Mouse (Mus musculus) colon, adult 2 months (tissue): Measurements from ENCODE around the gene Phrf1. TPM values are rescaled to one million over a fixed set of nuclear protein-coding genes. Genes with fewer than 3 reads are reported as not detected.

ENCODE experiments used
- polyA plus RNA-seq: library from polyadenylated mRNA; depleted of rRNA; stranded (reverse); fragments of >200 nt; gene quantifications from 2 replicates; pipeline ENCODE4 v1.2.3, GENCODE M21; 2012; rRNA removed

The Phrf1 gene
- polyA plus RNA-seq = 20.1 and 28.0 TPM in 2 replicates

GRCm38 (mm10) chr7:141228279-141229067, at the start of gene Phrf1:
Gene Phrf1, plus strand, starts transcription at chr7:141228784.

GRCm38 (mm10) chr7:141193948-141194347, 34.6 kb upstream of the Phrf1 start, which contains the start of the genes Hras and Lrrc56:
Gene Hras, minus strand, starts transcription at chr7:141194005.
Gene Lrrc56, plus strand, starts transcription at chr7:141194157.

GRCm38 (mm10) chr7:141213605-141214235, 14.9 kb upstream of the Phrf1 start, which contains the start of gene Lmntd2:
Gene Lmntd2, minus strand, starts transcription at chr7:141214080.

GRCm38 (mm10) chr7:141215101-141215879, 13.3 kb upstream of the Phrf1 start, which contains the start of gene Rassf7:
Gene Rassf7, plus strand, starts transcription at chr7:141215860.

GRCm38 (mm10) chr7:141265739-141266561, 37.4 kb downstream of the Phrf1 start, which contains the start of gene Irf7:
Gene Irf7, minus strand, starts transcription at chr7:141266481.

GRCm38 (mm10) chr7:141276546-141276945, 48.0 kb downstream of the Phrf1 start, which contains the start of gene Cdhr5:
Gene Cdhr5, minus strand, starts transcription at chr7:141276786.

GRCm38 (mm10) chr7:141278766-141279590, 50.4 kb downstream of the Phrf1 start, which contains the start of gene Sct:
Gene Sct, minus strand, starts transcription at chr7:141279133.

GRCm38 (mm10) chr7:141291921-141292582, 63.5 kb downstream of the Phrf1 start, which contains the start of gene Drd4:
Gene Drd4, plus strand, starts transcription at chr7:141292006.

Other genes starting within 250 kb of the Phrf1 start
- gene Ifitm3, start 218.0 kb upstream of the Phrf1 start, polyA plus RNA-seq = 135 and 161 TPM in 2 replicates
- 1.1 and 2.9 TPM in 2 replicates for gene Ifitm6, start 210.9 kb upstream of the Phrf1 start, polyA plus RNA-seq
- not detected in 2 replicates for gene Gm17387, start 199.7 kb upstream of the Phrf1 start, polyA plus RNA-seq
- 3.7 and 5.0 TPM in 2 replicates for gene B4galnt4, start 167.7 kb upstream of the Phrf1 start, polyA plus RNA-seq
- gene Pkp3, start 150.6 kb upstream of the Phrf1 start, polyA plus RNA-seq = 141 and 148 TPM in 2 replicates
- 41.9 and 54.5 TPM in 2 replicates for gene Sigirr, start 128.2 kb upstream of the Phrf1 start, polyA plus RNA-seq
- 60.4 and 80.5 TPM in 2 replicates for gene Ano9, start 111.0 kb upstream of the Phrf1 start, polyA plus RNA-seq
- 29.2 and 32.7 TPM in 2 replicates for gene Ptdss2, start 106.4 kb upstream of the Phrf1 start, polyA plus RNA-seq
- gene Rnh1, start 55.9 kb upstream of the Phrf1 start, polyA plus RNA-seq = 140 and 158 TPM in 2 replicates
- gene Hras, start 34.8 kb upstream of the Phrf1 start, polyA plus RNA-seq = 86.0 and 86.1 TPM in 2 replicates
- gene Lrrc56, start 34.6 kb upstream of the Phrf1 start, polyA plus RNA-seq = 11.4 and 11.6 TPM in 2 replicates
- gene Lmntd2, start 14.7 kb upstream of the Phrf1 start, polyA plus RNA-seq = 11.8 and 12.9 TPM in 2 replicates
- gene Rassf7, start 12.9 kb upstream of the Phrf1 start, polyA plus RNA-seq = 224 and 235 TPM in 2 replicates
- 200 and 285 TPM in 2 replicates for gene Irf7, start 37.7 kb downstream of the Phrf1 start, polyA plus RNA-seq
- 405 and 478 TPM in 2 replicates for gene Cdhr5, start 48.0 kb downstream of the Phrf1 start, polyA plus RNA-seq
- 105 and 193 TPM in 2 replicates for gene Sct, start 50.3 kb downstream of the Phrf1 start, polyA plus RNA-seq
- gene Drd4, start 63.2 kb downstream of the Phrf1 start, polyA plus RNA-seq = 0.13 and 0.29 TPM in 2 replicates
- gene Deaf1, start 98.9 kb downstream of the Phrf1 start, polyA plus RNA-seq = 21.1 and 26.0 TPM in 2 replicates
- gene Tmem80, start 99.0 kb downstream of the Phrf1 start, polyA plus RNA-seq = 22.3 and 31.1 TPM in 2 replicates
- 257 and 334 TPM in 2 replicates for gene Eps8l2, start 110.1 kb downstream of the Phrf1 start, polyA plus RNA-seq
- gene Taldo1, start 163.4 kb downstream of the Phrf1 start, polyA plus RNA-seq = 262 and 282 TPM in 2 replicates
- gene Gatd1, start 185.4 kb downstream of the Phrf1 start, polyA plus RNA-seq = 61.5 and 75.6 TPM in 2 replicates
- gene Cend1, start 200.7 kb downstream of the Phrf1 start, polyA plus RNA-seq = 2.0 and 2.2 TPM in 2 replicates
- gene Slc25a22, start 209.1 kb downstream of the Phrf1 start, polyA plus RNA-seq = 65.1 and 72.7 TPM in 2 replicates
- gene Pidd1, start 215.2 kb downstream of the Phrf1 start, polyA plus RNA-seq = 11.9 and 14.2 TPM in 2 replicates
- gene Rplp2, start 218.6 kb downstream of the Phrf1 start, polyA plus RNA-seq = 439 and 527 TPM in 2 replicates
- gene Pnpla2, start 226.4 kb downstream of the Phrf1 start, polyA plus RNA-seq = 212 and 220 TPM in 2 replicates
- gene Cracr2b, start 232.3 kb downstream of the Phrf1 start, polyA plus RNA-seq = 147 and 153 TPM in 2 replicates
- gene Cd151, start 238.6 kb downstream of the Phrf1 start, polyA plus RNA-seq = 370 and 431 TPM in 2 replicates
- 27.1 and 30.2 TPM in 2 replicates for gene Polr2l, start 246.3 kb downstream of the Phrf1 start, polyA plus RNA-seq
- gene Tspan4, start 246.5 kb downstream of the Phrf1 start, polyA plus RNA-seq = 30.1 and 34.6 TPM in 2 replicates